Mouse (Mus musculus) forebrain, postnatal 0 days (tissue): ENCODE measurements around the gene Hoxa7. TPM values are rescaled to one million over a fixed set of nuclear protein-coding genes. Genes with fewer than 3 reads are reported as not detected.

Experiments used
- ATAC-seq: fragments of 200-750 bp; cut with Nextera tagmentation; 2 replicates; pipeline ENCODE4 v1.8.0; 2017; ENCODE audit warnings: mild to moderate bottlenecking, moderate library complexity
- DNase-seq: peaks from one replicate; pipeline ENCODE4 v3.0.0-alpha.2; 2015
- H3K27ac ChIP-seq: fragments of 300-500 bp; sonication (generic); 2 replicates; pipeline ENCODE4 v1.5.1; 2014; ENCODE audit warnings: low read depth, mild to moderate bottlenecking, antibody characterized with exemption, low read length, moderate library complexity, mixed read lengths
- H3K27me3 ChIP-seq: fragments of 300-500 bp; sonication (generic); 2 replicates; pipeline ENCODE4 v1.6.1; 2014; ENCODE audit warnings: mild to moderate bottlenecking, low read length, mixed read lengths; ENCODE audit not compliant: insufficient read depth
- H3K36me3 ChIP-seq: fragments of 300-500 bp; sonication (generic); 2 replicates; pipeline ENCODE4 v1.6.1; 2014; ENCODE audit warnings: mild to moderate bottlenecking, moderate library complexity; ENCODE audit not compliant: insufficient read depth
- H3K4me1 ChIP-seq: fragments of 300-500 bp; sonication (generic); 2 replicates; pipeline ENCODE4 v1.6.1; 2014; ENCODE audit warnings: antibody characterized with exemption; ENCODE audit not compliant: insufficient read depth
- H3K4me2 ChIP-seq: fragments of 300-500 bp; sonication (generic); 2 replicates; pipeline ENCODE4 v1.6.1; 2014; ENCODE audit warnings: low read depth, mild to moderate bottlenecking, moderate library complexity
- H3K4me3 ChIP-seq: fragments of 300-500 bp; sonication (generic); 2 replicates; pipeline ENCODE4 v1.5.1; 2014; ENCODE audit warnings: low read depth, low read length, mixed read lengths
- H3K9ac ChIP-seq: fragments of 300-500 bp; sonication (generic); 2 replicates; pipeline ENCODE4 v1.6.1; 2014; ENCODE audit warnings: mild to moderate bottlenecking
- H3K9me3 ChIP-seq: fragments of 300-500 bp; sonication (generic); 2 replicates; pipeline ENCODE4 v1.6.1; 2016; ENCODE audit warnings: low read length
- CTCF ChIP-seq: sonication (generic); IDR thresholded peaks from 2 replicates; pipeline ENCODE4 v1.5.1; 2016; ENCODE audit warnings: antibody characterized with exemption, control low read depth, low read depth
- WGBS: fragments of 180-500 bp; shearing (Covaris S2); extraction: QIAGEN DNeasy Blood & Tissue Kit; methylation state at CpG from one replicate; pipeline ENCODE4 v1.1.7; 2014; 5-methylcytosine and 5-hydroxymethylcytosine counted together
- polyA plus RNA-seq: library from polyadenylated mRNA; unstranded; fragments of >200 nt; fragmentation: Nextera tagmentation; extraction: Ambion mirVana; gene quantifications from 2 replicates; pipeline ENCODE4 v1.2.1, GENCODE M21; 2015
- total RNA-seq: library from RNA; depleted of rRNA; stranded (reverse); fragments of >200 nt; gene quantifications from 2 replicates; pipeline ENCODE4 v1.2.3, GENCODE M21; 2014

Hoxa7 gene
- total and polyA plus RNA-seq, 2 experiments from 2014 or later = not detected

- 5% methylated on average over 13 of the region's 13 CpGs for WGBS
- TF ChIP-seq CTCF = no peak
Measured at GRCm38 (mm10) chr6:52211961-52212360, 9.7 kb downstream of the Hoxa7 start.

GRCm38 (mm10) chr6:52211170-52211935, 10.3 kb downstream of the Hoxa7 start:
- Histone ChIP-seq H3K9me3 (no peaks in the 10 kb centered on the region), H3K4me2 (no peak overlapping the region), H3K27ac (no peak overlapping the region), H3K9ac (no peak overlapping the region), H3K4me3 (no peak overlapping the region), H3K4me1 (no peaks in the 10 kb centered on the region), H3K27me3 (peaks cover 95% of the 10 kb centered on the region), H3K36me3 (no peaks in the 10 kb centered on the region)
- TF ChIP-seq CTCF = peak; percentile 71
- ATAC-seq (peak; percentile 78), DNase-seq (peak; percentile 85)
- WGBS = 2% methylated on average over 37 of the region's 37 CpGs

More at GRCm38 (mm10) chr6:52211961-52212360, 9.7 kb downstream of the Hoxa7 start:
- Histone ChIP-seq H3K4me2 (no peak overlapping the region), H3K9ac (no peak overlapping the region), H3K4me3 (no peak overlapping the region), H3K9me3 (no peaks in the 10 kb centered on the region), H3K27me3 (peaks cover 95% of the 10 kb centered on the region), H3K4me1 (no peaks in the 10 kb centered on the region), H3K27ac (no peak overlapping the region), H3K36me3 (no peaks in the 10 kb centered on the region)
- DNase-seq (no peak), ATAC-seq (no peak)

GRCm38 (mm10) chr6:52209685-52210046, 12.0 kb downstream of the Hoxa7 start:
- Histone ChIP-seq H3K4me3 (no peak overlapping the region), H3K27ac (no peak overlapping the region), H3K36me3 (no peaks in the 10 kb centered on the region), H3K9ac (no peak overlapping the region), H3K27me3 (peaks cover 94% of the 10 kb centered on the region), H3K4me2 (no peak overlapping the region), H3K4me1 (no peaks in the 10 kb centered on the region), H3K9me3 (no peaks in the 10 kb centered on the region)
- 8% methylated on average over 12 of the region's 12 CpGs for WGBS
- ATAC-seq (no peak), DNase-seq (no peak)
- no peak for TF ChIP-seq CTCF

GRCm38 (mm10) chr6:52208868-52209684, 12.6 kb downstream of the Hoxa7 start:
- DNase-seq (no peak), ATAC-seq (no peak)
- Histone ChIP-seq H3K9ac (no peak overlapping the region), H3K4me1 (no peaks in the 10 kb centered on the region), H3K4me3 (no peak overlapping the region), H3K27me3 (peaks cover 94% of the 10 kb centered on the region), H3K36me3 (no peaks in the 10 kb centered on the region), H3K27ac (no peak overlapping the region), H3K9me3 (no peaks in the 10 kb centered on the region), H3K4me2 (no peak overlapping the region)
- WGBS = 3% methylated on average over 18 of the region's 18 CpGs
- TF ChIP-seq CTCF = no peak

- H3K36me3 ChIP-seq = no peaks in the 10 kb centered on the region
- DNase-seq = no peak
- no peaks in the 10 kb centered on the region for H3K4me1 ChIP-seq
- H3K27ac ChIP-seq = no peak within 1 kb of the TSS
- H3K9ac ChIP-seq = no peak within 1 kb of the TSS
- H3K4me3 ChIP-seq = no peak within 1 kb of the TSS
- 3% methylated on average over 47 of the region's 47 CpGs for WGBS
- no peaks in the 10 kb centered on the region for H3K9me3 ChIP-seq
- no peak for TF ChIP-seq CTCF
- H3K27me3 ChIP-seq = peaks cover 94% of the 10 kb centered on the region
- H3K4me2 ChIP-seq = no peak within 1 kb of the TSS
- ATAC-seq = no peak
Measured at GRCm38 (mm10) chr6:52208072-52208867, 13.4 kb downstream of the Hoxa7 start, which contains the start of gene Hoxa6. Gene Hoxa6 (minus strand): TSS chr6:52208722.

GRCm38 (mm10) chr6:52207684-52207976, 14.0 kb downstream of the Hoxa7 start:
- no peak for ATAC-seq
- Histone ChIP-seq H3K4me1 (no peaks in the 10 kb centered on the region), H3K9me3 (no peaks in the 10 kb centered on the region), H3K9ac (no peak overlapping the region), H3K36me3 (no peaks in the 10 kb centered on the region), H3K27ac (no peak overlapping the region), H3K4me2 (no peak overlapping the region), H3K4me3 (no peak overlapping the region), H3K27me3 (peaks cover 95% of the 10 kb centered on the region)
- no peak for DNase-seq
- no peak for TF ChIP-seq CTCF
